Mouse (Mus musculus) myocyte (in vitro differentiated cells): ENCODE measurements around the gene Nifk.

Experiments used
- CEBPB ChIP-seq: IDR thresholded peaks from 2 replicates; pipeline ENCODE4 v1.6.1; 2011; ENCODE audit warnings: mild to moderate bottlenecking, moderate library complexity; ENCODE audit not compliant: poor library complexity, insufficient read depth, severe bottlenecking
- MAX ChIP-seq: IDR thresholded peaks from one replicate; pipeline ENCODE4 v1.6.1; 2011; ENCODE audit warnings: low read depth, mild to moderate bottlenecking, control low read depth
- POLR2A ChIP-seq: IDR thresholded peaks from one replicate; pipeline ENCODE4 v1.6.1; 2011; ENCODE audit warnings: low read depth, mild to moderate bottlenecking, control low read depth, moderate library complexity; ENCODE audit not compliant: insufficient read length
- POLR2AphosphoS2 ChIP-seq: IDR thresholded peaks from one replicate; pipeline ENCODE4 v1.6.1; 2011; ENCODE audit warnings: low read depth, control low read depth; ENCODE audit not compliant: insufficient read length
- REST ChIP-seq: IDR thresholded peaks from one replicate; pipeline ENCODE4 v1.6.1; 2011; ENCODE audit warnings: mild to moderate bottlenecking, control low read depth, moderate library complexity; ENCODE audit not compliant: insufficient read depth, insufficient read length
- USF1 ChIP-seq: IDR thresholded peaks from one replicate; pipeline ENCODE4 v1.6.1; 2011; ENCODE audit warnings: low read depth, mild to moderate bottlenecking, control low read depth, moderate library complexity

DNA sequence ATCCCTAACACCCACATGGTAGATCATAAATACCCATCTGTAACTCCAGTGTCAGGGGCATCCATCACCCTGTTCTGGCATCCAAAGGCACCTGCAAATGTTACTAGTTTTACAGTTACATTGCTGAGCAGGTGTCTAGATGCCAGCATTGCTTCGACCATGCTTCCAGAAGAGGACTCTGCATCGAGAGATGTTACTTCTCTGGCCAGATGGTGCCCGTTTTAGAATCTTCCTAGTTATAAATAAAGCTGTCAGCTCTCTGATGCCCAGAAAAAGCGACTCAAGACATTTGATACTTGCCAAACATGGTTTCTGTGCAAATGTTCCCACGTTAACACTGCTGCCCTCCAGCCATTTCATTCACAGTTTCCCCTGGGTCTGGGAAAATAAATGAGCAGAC lies 16.3 kb downstream of the Nifk start:
- no peak for TF ChIP-seq CEBPB
- TF ChIP-seq MAX: no peak
- TF ChIP-seq POLR2AphosphoS2: no peak
- TF ChIP-seq POLR2A: no peak
- TF ChIP-seq REST: no peak
- TF ChIP-seq USF1: no peak
